Mouse (Mus musculus) neural tube, embryonic 12.5 days (tissue): Measurements from ENCODE around the gene Rps6ka5. TPM values are rescaled to one million over a fixed set of nuclear protein-coding genes. Genes with fewer than 3 reads are reported as not detected.

Source experiments
- ATAC-seq: fragments of 200-750 bp; cut with Nextera tagmentation; 2 replicates; pipeline ENCODE4 v1.8.0; 2017; ENCODE audit warnings: low read depth, mild to moderate bottlenecking, moderate TSS enrichment, moderate library complexity; ENCODE audit not compliant: low FRiP score
- H3K27ac ChIP-seq: fragments of 300-500 bp; sonication (generic); 2 replicates; pipeline ENCODE4 v1.5.1; 2016
- H3K27me3 ChIP-seq: fragments of 300-500 bp; sonication (generic); replicated peaks from 2 replicates; pipeline ENCODE4 v1.6.1; 2016; ENCODE audit warnings: mild to moderate bottlenecking
- H3K36me3 ChIP-seq: fragments of 300-500 bp; sonication (generic); 2 replicates; pipeline ENCODE4 v1.6.1; 2016; ENCODE audit warnings: mild to moderate bottlenecking
- H3K4me1 ChIP-seq: fragments of 300-500 bp; sonication (generic); 2 replicates; pipeline ENCODE4 v1.6.1; 2016
- H3K4me2 ChIP-seq: fragments of 300-500 bp; sonication (generic); replicated peaks from 2 replicates; pipeline ENCODE4 v1.6.1; 2016; ENCODE audit warnings: mild to moderate bottlenecking
- H3K4me3 ChIP-seq: fragments of 300-500 bp; sonication (generic); 2 replicates; pipeline ENCODE4 v1.5.1; 2016
- H3K9ac ChIP-seq: fragments of 300-500 bp; sonication (generic); 2 replicates; pipeline ENCODE4 v1.6.1; 2016; ENCODE audit warnings: mild to moderate bottlenecking
- H3K9me3 ChIP-seq: fragments of 300-500 bp; sonication (generic); 2 replicates; pipeline ENCODE4 v1.6.1; 2016; ENCODE audit warnings: mild to moderate bottlenecking
- WGBS: fragments of 180-500 bp; shearing (Covaris S2); methylation state at CpG from one replicate; pipeline ENCODE4 v1.1.7; 2016; 5-methylcytosine and 5-hydroxymethylcytosine counted together
- polyA plus RNA-seq: library from polyadenylated mRNA; unstranded; fragments of >200 nt; fragmentation: Nextera tagmentation; extraction: Ambion mirVana; gene quantifications from 2 replicates; pipeline ENCODE4 v1.2.1, GENCODE M21; 2016

Rps6ka5 gene
- 5.2 and 5.4 TPM in 2 replicates for polyA plus RNA-seq

DNA sequence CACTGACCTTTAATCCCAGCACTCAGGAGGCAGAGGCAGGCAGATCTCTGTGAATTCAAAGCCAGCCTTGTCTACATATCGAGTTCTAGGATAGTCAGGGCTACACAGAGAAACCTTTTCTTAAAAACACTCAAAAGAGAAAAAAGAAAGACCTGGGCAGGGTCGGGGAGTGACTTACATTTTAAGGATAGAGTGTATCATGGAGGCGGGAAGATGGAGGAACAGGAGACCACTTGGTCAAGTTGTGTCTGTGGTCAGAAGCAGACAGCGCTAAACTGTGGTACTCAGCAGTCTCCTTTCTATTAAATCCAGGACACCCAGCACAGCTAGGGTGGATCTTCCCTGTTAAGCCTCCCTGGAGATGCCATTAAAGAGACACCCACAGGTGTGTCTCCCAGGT lies at the start of gene Rps6ka5:
TSS of gene Rps6ka5 (minus strand) at position 333 of the 400 bp plus-strand sequence.
- Histone ChIP-seq H3K9me3 (no peaks in the 10 kb centered on the region), H3K9ac (no peak within 1 kb of the TSS), H3K4me3 (no peak within 1 kb of the TSS), H3K4me2 (peak within 1 kb of the TSS; percentile 54), H3K36me3 (no peaks in the 10 kb centered on the region), H3K27ac (no peak within 1 kb of the TSS), H3K4me1 (peaks cover 8% of the 10 kb centered on the region), H3K27me3 (no peaks in the 10 kb centered on the region; the same call in 1 of the 2 replicates)
- 94% methylated on average over 4 of the region's 4 CpGs for WGBS
- ATAC-seq = no peak

- Histone ChIP-seq H3K27ac (no peak overlapping the region), H3K4me2 (no peak overlapping the region), H3K9me3 (no peaks in the 10 kb centered on the region), H3K9ac (no peak overlapping the region), H3K27me3 (no peaks in the 10 kb centered on the region), H3K4me3 (no peak overlapping the region), H3K36me3 (no peaks in the 10 kb centered on the region), H3K4me1 (peaks cover 13% of the 10 kb centered on the region)
- WGBS = 80% methylated on average over 8 of the region's 8 CpGs
- ATAC-seq = no peak
Observed at GRCm38 (mm10) chr12:100775911-100776581, 49.3 kb upstream of the Rps6ka5 start.

GRCm38 (mm10) chr12:100775291-100775690 lies 48.5 kb upstream of the Rps6ka5 start:
- Histone ChIP-seq H3K9ac (no peak overlapping the region), H3K4me2 (no peak overlapping the region), H3K9me3 (no peaks in the 10 kb centered on the region), H3K36me3 (no peaks in the 10 kb centered on the region), H3K4me3 (no peak overlapping the region), H3K27ac (no peak overlapping the region), H3K27me3 (no peaks in the 10 kb centered on the region), H3K4me1 (peaks cover 13% of the 10 kb centered on the region)
- no peak for ATAC-seq

DNA sequence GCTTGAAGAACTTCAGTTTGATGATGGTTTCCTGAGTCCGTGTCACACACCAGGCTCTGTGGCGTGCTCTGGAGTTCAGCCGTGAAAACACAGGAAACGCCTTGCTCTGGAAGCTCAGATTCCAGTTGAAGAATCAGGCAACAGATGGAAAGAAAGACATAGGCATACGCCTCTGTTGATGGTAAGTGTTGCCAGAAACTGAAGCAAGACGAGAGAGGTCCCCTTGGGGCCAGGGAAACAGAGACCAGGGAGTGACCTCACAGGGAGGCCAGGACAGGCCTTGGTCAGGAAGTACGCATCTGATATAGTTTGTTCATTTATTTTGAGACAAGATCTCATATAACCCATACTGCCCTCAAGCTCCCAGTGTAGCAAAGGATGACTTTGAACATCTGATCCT lies 48.0 kb upstream of the Rps6ka5 start:
- no peak for ATAC-seq
- H3K4me2 ChIP-seq = no peak overlapping the region
- no peak overlapping the region for H3K9ac ChIP-seq
- H3K4me3 ChIP-seq = no peak overlapping the region
- H3K36me3 ChIP-seq = no peaks in the 10 kb centered on the region
- H3K27me3 ChIP-seq = no peaks in the 10 kb centered on the region
- no peaks in the 10 kb centered on the region for H3K9me3 ChIP-seq
- peaks cover 13% of the 10 kb centered on the region for H3K4me1 ChIP-seq
- 81% methylated on average over 7 of the region's 7 CpGs for WGBS
- H3K27ac ChIP-seq = no peak overlapping the region

- ATAC-seq = no peak
- Histone ChIP-seq H3K36me3 (no peaks in the 10 kb centered on the region), H3K27ac (no peak overlapping the region), H3K4me2 (no peak overlapping the region), H3K27me3 (no peaks in the 10 kb centered on the region), H3K4me1 (no peaks in the 10 kb centered on the region), H3K4me3 (no peak overlapping the region), H3K9ac (no peak overlapping the region), H3K9me3 (no peaks in the 10 kb centered on the region)
- 59% methylated on average over 7 of the region's 7 CpGs for WGBS
Observed at GRCm38 (mm10) chr12:100772230-100772984, 45.6 kb upstream of the Rps6ka5 start.

- Histone ChIP-seq H3K4me2 (no peak overlapping the region), H3K27me3 (no peaks in the 10 kb centered on the region), H3K4me3 (no peak overlapping the region), H3K4me1 (no peaks in the 10 kb centered on the region), H3K9ac (no peak overlapping the region), H3K36me3 (no peaks in the 10 kb centered on the region), H3K9me3 (no peaks in the 10 kb centered on the region), H3K27ac (no peak overlapping the region)
- WGBS = 83% methylated on average over 3 of the region's 3 CpGs
- ATAC-seq = no peak
Observed at GRCm38 (mm10) chr12:100770765-100771164, 44.0 kb upstream of the Rps6ka5 start.

DNA sequence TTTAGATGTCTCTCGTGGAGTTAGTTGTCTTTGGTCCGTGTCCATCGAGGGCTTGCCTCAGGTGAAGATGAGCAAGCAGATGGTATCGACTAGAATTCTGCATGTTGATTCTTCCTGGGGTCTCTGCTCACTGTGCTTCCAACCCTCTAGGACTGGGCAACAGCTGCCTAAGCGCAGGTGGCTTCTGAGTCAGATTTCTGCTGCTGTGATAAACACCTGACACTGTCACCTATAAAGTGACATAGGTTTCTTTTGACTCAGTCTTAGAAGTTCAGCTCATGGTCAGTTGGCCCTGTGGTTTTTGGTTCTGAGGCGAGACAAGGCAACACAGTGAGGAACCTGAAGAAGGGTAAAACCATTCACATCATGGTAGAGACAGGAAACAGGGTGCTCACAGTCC lies 43.1 kb upstream of the Rps6ka5 start:
- 91% methylated on average over 6 of the region's 6 CpGs for WGBS
- Histone ChIP-seq H3K9ac (no peak overlapping the region), H3K27ac (no peak overlapping the region), H3K4me3 (no peak overlapping the region), H3K4me1 (no peaks in the 10 kb centered on the region), H3K9me3 (no peaks in the 10 kb centered on the region), H3K4me2 (no peak overlapping the region), H3K36me3 (no peaks in the 10 kb centered on the region), H3K27me3 (no peaks in the 10 kb centered on the region)
- ATAC-seq = no peak

DNA sequence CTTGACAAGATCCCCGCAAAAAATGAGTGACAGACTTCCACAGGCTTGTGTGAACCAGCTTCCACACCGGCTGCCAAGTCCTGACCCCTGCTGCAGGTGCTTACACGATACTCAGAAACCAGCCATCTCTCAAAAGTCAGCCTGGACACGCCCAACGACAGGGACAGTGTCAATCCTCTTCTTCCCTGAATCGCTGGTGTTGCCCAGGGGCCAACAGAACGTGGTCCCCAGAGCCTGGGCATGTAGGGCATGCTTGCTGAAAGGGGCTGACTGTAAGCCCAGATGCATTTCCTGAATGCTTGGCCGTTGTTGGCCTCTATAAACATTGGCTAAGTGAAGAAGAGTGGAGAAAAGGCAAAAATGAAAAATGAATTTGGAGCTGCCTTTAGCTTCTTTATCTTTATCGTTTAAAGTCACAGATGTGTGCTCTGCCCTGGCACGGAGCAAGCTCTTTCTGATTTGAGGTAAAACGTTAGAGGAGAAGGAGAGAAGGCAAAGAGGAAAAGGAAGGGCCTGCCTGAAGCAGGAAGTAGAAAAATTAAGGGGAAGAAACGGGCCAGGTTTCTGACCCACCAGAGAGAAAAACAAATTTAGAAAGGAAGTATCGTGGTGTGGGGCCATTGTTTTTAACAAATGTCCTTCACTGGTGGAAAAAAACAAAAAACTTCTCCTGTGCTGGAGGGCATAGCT lies 37.7 kb upstream of the Rps6ka5 start:
- H3K9ac ChIP-seq = no peak overlapping the region
- 76% methylated on average over 13 of the region's 13 CpGs for WGBS
- H3K36me3 ChIP-seq = no peaks in the 10 kb centered on the region
- no peaks in the 10 kb centered on the region for H3K27me3 ChIP-seq
- H3K27ac ChIP-seq = no peak overlapping the region
- no peaks in the 10 kb centered on the region for H3K4me1 ChIP-seq
- H3K9me3 ChIP-seq = no peaks in the 10 kb centered on the region
- H3K4me3 ChIP-seq = no peak overlapping the region
- no peak for ATAC-seq
- H3K4me2 ChIP-seq = no peak overlapping the region

- Histone ChIP-seq H3K27ac (no peak overlapping the region), H3K27me3 (no peaks in the 10 kb centered on the region), H3K4me1 (no peaks in the 10 kb centered on the region), H3K4me3 (no peak overlapping the region), H3K36me3 (no peaks in the 10 kb centered on the region), H3K9ac (no peak overlapping the region), H3K4me2 (no peak overlapping the region), H3K9me3 (no peaks in the 10 kb centered on the region)
- WGBS = 64% methylated on average over 11 of the region's 11 CpGs
- no peak for ATAC-seq
Observed at GRCm38 (mm10) chr12:100762663-100763425, 36.1 kb upstream of the Rps6ka5 start.

- H3K27ac ChIP-seq = no peak overlapping the region
- H3K9ac ChIP-seq = no peak overlapping the region
- H3K4me1 ChIP-seq = no peaks in the 10 kb centered on the region
- no peak for ATAC-seq
- no peak overlapping the region for H3K4me2 ChIP-seq
- H3K9me3 ChIP-seq = no peaks in the 10 kb centered on the region
- no peaks in the 10 kb centered on the region for H3K36me3 ChIP-seq
- H3K4me3 ChIP-seq = no peak overlapping the region
- no peaks in the 10 kb centered on the region for H3K27me3 ChIP-seq
- WGBS = 54% methylated on average over 4 of the region's 4 CpGs
Observed at GRCm38 (mm10) chr12:100757427-100757826, 30.6 kb upstream of the Rps6ka5 start.

DNA sequence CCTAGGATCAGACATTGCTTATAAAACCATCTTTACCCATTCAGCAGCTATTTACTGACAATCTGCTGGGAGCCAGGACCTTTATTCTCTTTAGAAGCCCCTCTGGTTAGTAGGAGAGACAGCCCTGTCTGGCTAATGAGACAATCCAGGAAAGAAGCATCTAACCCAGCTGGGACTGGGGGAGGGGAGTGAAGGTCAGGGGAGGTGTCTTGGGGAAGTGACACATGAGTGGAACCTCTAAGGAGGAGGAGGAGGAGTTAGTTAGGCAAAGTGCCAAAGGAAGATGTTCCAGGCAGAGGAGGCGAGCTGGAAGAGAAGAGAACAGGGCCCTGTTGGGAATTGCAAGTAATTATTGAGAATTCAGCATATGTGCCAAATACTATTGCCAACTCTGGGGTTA lies 26.9 kb upstream of the Rps6ka5 start:
- no peak for ATAC-seq
- H3K9ac ChIP-seq = no peak overlapping the region
- H3K27ac ChIP-seq = no peak overlapping the region
- WGBS = 72% methylated on average over 1 of the region's 1 CpGs
- H3K9me3 ChIP-seq = no peaks in the 10 kb centered on the region
- H3K36me3 ChIP-seq = no peaks in the 10 kb centered on the region
- no peaks in the 10 kb centered on the region for H3K27me3 ChIP-seq
- no peak overlapping the region for H3K4me2 ChIP-seq
- no peak overlapping the region for H3K4me3 ChIP-seq
- H3K4me1 ChIP-seq = no peaks in the 10 kb centered on the region

DNA sequence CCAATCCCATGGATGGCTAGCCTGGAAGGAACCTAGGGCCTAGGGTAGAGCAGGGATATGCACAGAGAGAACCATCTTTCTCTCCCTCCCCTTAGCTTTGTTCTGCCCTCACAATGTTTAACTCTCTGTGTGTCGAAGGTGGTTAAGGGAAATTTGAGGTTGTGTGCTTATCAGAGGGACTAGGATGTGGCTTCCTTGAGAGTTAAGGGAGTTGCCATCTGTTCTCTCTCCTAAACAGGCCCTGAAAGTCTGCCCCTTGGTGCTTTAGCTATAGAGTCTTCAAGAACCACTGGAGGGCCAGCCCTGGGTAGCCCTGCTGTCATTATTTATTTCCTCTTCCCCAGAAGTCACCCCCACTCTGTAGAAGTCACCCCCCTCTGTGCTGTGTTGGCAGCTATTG lies 26.2 kb upstream of the Rps6ka5 start:
- 62% methylated on average over 1 of the region's 1 CpGs for WGBS
- no peak for ATAC-seq
- Histone ChIP-seq H3K9ac (no peak overlapping the region), H3K4me1 (no peaks in the 10 kb centered on the region), H3K36me3 (no peaks in the 10 kb centered on the region), H3K27ac (no peak overlapping the region), H3K4me3 (no peak overlapping the region), H3K9me3 (no peaks in the 10 kb centered on the region), H3K27me3 (no peaks in the 10 kb centered on the region), H3K4me2 (no peak overlapping the region)
